In genomic region chrX:100767181-100767884, GRCm38 (mm10) we compare ENCODE assay signal across 8 mouse cellular contexts. TPM values are rescaled to one million over a fixed set of nuclear protein-coding genes. Genes with fewer than 3 reads are reported as not detected.
A peak's percentile ranks its signal among the peaks of the same experiment; 100 is the strongest.
DNase-seq lines count a peak whose midpoint lies in the region; ATAC-seq and TF ChIP-seq lines count a peak whose summit lies in the region.

TSS of gene Dlg3 (plus strand) at chrX:100767722.

- DNase-seq in R1 (ENCODE audit: low read depth, low spot score): peak; percentile 74
- DNase-seq in heart, adult 8-10 months (ENCODE audit: low spot score): peak; percentile 7
- no peak for DNase-seq in large intestine, adult 2 months (ENCODE audit: low read depth, low spot score)
- no peak for DNase-seq in liver, postnatal 0 days
- peak; percentile 85 for DNase-seq in retina, postnatal 1 day
- DNase-seq in urinary bladder, postnatal 25 days (ENCODE audit: low spot score): no peak

- no peak within 1 kb of the TSS for H3K9ac ChIP-seq in liver, postnatal 0 days (replicated peaks)

- H3K9me3 ChIP-seq in liver, postnatal 0 days (ENCODE audit: low read length): no peaks in the 10 kb centered on the region

- no peaks in the 10 kb centered on the region for H3K79me2 ChIP-seq in C2C12 (ENCODE audit: control insufficient read depth, insufficient read depth)

- H3K79me3 ChIP-seq in C2C12 (ENCODE audit: low read depth): no peaks in the 10 kb centered on the region

- WGBS in large intestine, adult 2 months: 19% methylated on average over 21 of the region's 26 CpGs
- WGBS in liver, postnatal 0 days (ENCODE audit: insufficient replicate concordance): 21% methylated on average over 26 of the region's 26 CpGs

- peak within 1 kb of the TSS; percentile 45 for H3K4me2 ChIP-seq in liver, postnatal 0 days (ENCODE audit: low read depth, low read length)

- TF ChIP-seq CTCF in C2C12 (IDR thresholded peaks at IDR 0.05; ENCODE audit: control insufficient read depth, insufficient read depth, insufficient read length): no peak
- no peak for TF ChIP-seq CTCF in cortical plate, adult 2 months (IDR thresholded peaks at IDR 0.05; ENCODE audit: extremely low read depth, insufficient read depth, low read length)
- TF ChIP-seq CTCF in liver, postnatal 0 days (IDR thresholded peaks at IDR 0.05; ENCODE audit: low read depth): peak; percentile 35

- H3K4me3 ChIP-seq in C2C12 (ENCODE audit: insufficient read depth, poor library complexity, severe bottlenecking): peak within 1 kb of the TSS; percentile 21
- peak within 1 kb of the TSS; percentile 99 for H3K4me3 ChIP-seq in cortical plate, adult 2 months (ENCODE audit: insufficient read depth, low read length)
- H3K4me3 ChIP-seq in liver, postnatal 0 days (ENCODE audit: low read depth, low read length): peak within 1 kb of the TSS; percentile 23

- TF ChIP-seq EP300 in liver, postnatal 0 days (IDR thresholded peaks at IDR 0.05; ENCODE audit: low read depth): no peak

- no peaks in the 10 kb centered on the region for H3K36me3 ChIP-seq in C2C12 (ENCODE audit: control insufficient read depth, insufficient read depth)
- H3K36me3 ChIP-seq in liver, postnatal 0 days (replicated peaks; ENCODE audit: insufficient read depth, low read length): no peaks in the 10 kb centered on the region

- H3K27me3 ChIP-seq in C2C12 (ENCODE audit: control insufficient read depth, insufficient read depth, insufficient read length): no peaks in the 10 kb centered on the region
- peaks cover 27% of the 10 kb centered on the region for H3K27me3 ChIP-seq in liver, postnatal 0 days (ENCODE audit: insufficient read depth, low read length)

- no peak for ATAC-seq in liver, postnatal 0 days

- peak within 1 kb of the TSS; percentile 87 for H3K27ac ChIP-seq in cortical plate, adult 2 months (ENCODE audit: insufficient read depth, low read length)
- H3K27ac ChIP-seq in liver, postnatal 0 days (ENCODE audit: low read depth): no peak within 1 kb of the TSS

- H3K4me1 ChIP-seq in cortical plate, adult 2 months (ENCODE audit: control insufficient read depth, insufficient read depth, low read length): no peaks in the 10 kb centered on the region; the same call in 1 of the 2 replicates
- H3K4me1 ChIP-seq in liver, postnatal 0 days (ENCODE audit: insufficient read depth): no peaks in the 10 kb centered on the region

- H3ac ChIP-seq in C2C12 (ENCODE audit: control insufficient read depth, insufficient read length, low read depth): peak within 1 kb of the TSS; percentile 38

- TF ChIP-seq POLR2A in cortical plate, adult 2 months (IDR thresholded peaks at IDR 0.05; ENCODE audit: extremely low read depth, insufficient read depth, low read length): peak; percentile 95

TF ChIP-seq in C2C12, 6 proteins besides CTCF, POLR2A, EP300 and RAD21:
- TF ChIP-seq CEBPB (IDR thresholded peaks at IDR 0.05; ENCODE audit: low read depth): no peak
- no peak for TF ChIP-seq FOSL1 (IDR thresholded peaks at IDR 0.05; ENCODE audit: insufficient read depth, low read length, poor library complexity, severe bottlenecking)
- no peak for TF ChIP-seq MYOG (IDR thresholded peaks at IDR 0.05; ENCODE audit: control insufficient read depth, extremely low read depth, insufficient read length)
- TF ChIP-seq MYOD1 (IDR thresholded peaks at IDR 0.05; ENCODE audit: control insufficient read depth, insufficient read length, low read depth): no peak
- TF ChIP-seq USF1 (IDR thresholded peaks at IDR 0.05; ENCODE audit: low read depth): no peak
- no peak for TF ChIP-seq MAX (IDR thresholded peaks at IDR 0.05)

RNA-seq across cellular contexts. Expression of gene Dlg3, which starts in this region (rescaled TPM):
- 6.0 TPM for polyA plus RNA-seq in C2C12 (2012; fragmentation: generic; extraction: Trizol)
- 86.4 and 94.7 TPM in 2 replicates for polyA plus RNA-seq in cortical plate, adult 2 months (2012; rRNA removed)
- total RNA-seq in heart, adult 8-10 months (2022): 1 to 10 TPM; 2.0 to 4.3 (median 2.8) TPM
- polyA plus RNA-seq in large intestine, adult 2 months (2012; rRNA removed): 24.1 and 52.2 TPM in 2 replicates
- polyA plus RNA-seq in liver, postnatal 0 days (2015; fragmentation: Nextera tagmentation; extraction: Ambion mirVana): 0.42 and 0.43 TPM in 2 replicates

Comparison
In these comparisons a context has a peak if more than half of its experiments do, and no peak if none do; other contexts are left out.
1. H3K4me3 ChIP-seq: peak in every context shown above with its lines; median percentile 99 in cortical plate, adult 2 months; 23 in liver, postnatal 0 days; 21 in C2C12.
2. DNase-seq: peak in R1 (single experiment), heart, adult 8-10 months (single experiment) and retina, postnatal 1 day (single experiment); none in large intestine, adult 2 months (single experiment), liver, postnatal 0 days (single experiment) and urinary bladder, postnatal 25 days (single experiment).